Mouse (Mus musculus) heart, embryonic 14.5 days (tissue): ENCODE results near the gene Shisa6. TPM values are rescaled to one million over a fixed set of nuclear protein-coding genes. Genes with fewer than 3 reads are reported as not detected.

ENCODE experiments used
- ATAC-seq: fragments of 200-750 bp; cut with Nextera tagmentation; 2 replicates; pipeline ENCODE4 v1.8.0; 2017; ENCODE audit warnings: low read depth, moderate TSS enrichment; ENCODE audit not compliant: insufficient number of reproducible peaks, insufficient read depth, low FRiP score
- H3K27ac ChIP-seq, 2 experiments: fragments of 200-500 bp in 1 of 2; fragments of 300-500 bp in 1 of 2; sonication (generic) in 1 of 2; replicated peaks in 1 of 2; 2 replicates each; pipeline ENCODE4 v1.5.1; 2012 to 2014; ENCODE audit warnings: low read depth in 2 of 2, low read length in 2 of 2, control low read depth in 1 of 2, mild to moderate bottlenecking in 1 of 2, mixed read lengths in 1 of 2; ENCODE audit not compliant: control insufficient read depth in 1 of 2, insufficient read depth in 1 of 2
- H3K27me3 ChIP-seq: fragments of 300-500 bp; sonication (generic); 2 replicates; pipeline ENCODE4 v1.6.1; 2014; ENCODE audit warnings: mild to moderate bottlenecking, low read length, control low read depth; ENCODE audit not compliant: control insufficient read depth, insufficient read depth
- H3K36me3 ChIP-seq: fragments of 300-500 bp; sonication (generic); 2 replicates; pipeline ENCODE4 v1.6.1; 2014; ENCODE audit warnings: mild to moderate bottlenecking, control low read depth, low read length, mixed read lengths; ENCODE audit not compliant: control insufficient read depth, insufficient read depth
- H3K4me1 ChIP-seq, 2 experiments: fragments of 200-500 bp in 1 of 2; fragments of 300-500 bp in 1 of 2; sonication (generic) in 1 of 2; 2 replicates each; pipeline ENCODE4 v1.6.1; 2012 to 2014; ENCODE audit warnings: low read length in 2 of 2, control low read depth in 1 of 2, mixed read lengths in 1 of 2; ENCODE audit not compliant: control insufficient read depth in 2 of 2, insufficient read depth in 2 of 2
- H3K4me2 ChIP-seq: fragments of 300-500 bp; sonication (generic); 2 replicates; pipeline ENCODE4 v1.6.1; 2014; ENCODE audit warnings: mild to moderate bottlenecking, low read length
- H3K4me3 ChIP-seq, 2 experiments: fragments of 200-500 bp in 1 of 2; fragments of 300-500 bp in 1 of 2; sonication (generic) in 1 of 2; 2 replicates each; pipeline ENCODE4 v1.5.1; 2012 to 2014; ENCODE audit warnings: low read length in 2 of 2, mild to moderate bottlenecking in 2 of 2, control low read depth in 1 of 2, low read depth in 1 of 2, moderate library complexity in 1 of 2; ENCODE audit not compliant: control insufficient read depth in 1 of 2, insufficient read depth in 1 of 2
- H3K9ac ChIP-seq: fragments of 300-500 bp; sonication (generic); 2 replicates; pipeline ENCODE4 v1.6.1; 2014; ENCODE audit warnings: mild to moderate bottlenecking, low read length
- H3K9me3 ChIP-seq: fragments of 300-500 bp; sonication (generic); 2 replicates; pipeline ENCODE4 v1.6.1; 2016; ENCODE audit warnings: low read length, control low read depth; ENCODE audit not compliant: control insufficient read depth
- WGBS: fragments of 180-500 bp; shearing (Covaris S2); extraction: QIAGEN DNeasy Blood & Tissue Kit; methylation state at CpG from one replicate; pipeline ENCODE4 v1.1.7; 2014; 5-methylcytosine and 5-hydroxymethylcytosine counted together
- polyA plus RNA-seq: library from polyadenylated mRNA; unstranded; fragments of >200 nt; fragmentation: Nextera tagmentation; extraction: Ambion mirVana; gene quantifications from 2 replicates; pipeline ENCODE4 v1.2.1, GENCODE M21; 2014

Shisa6 gene
- polyA plus RNA-seq, 1 experiment from 2014 or later = 0.84 TPM

- H3K36me3 ChIP-seq = no peaks in the 10 kb centered on the region
- H3K4me1 ChIP-seq = no peaks in the 10 kb centered on the region
- H3K9ac ChIP-seq = no peak overlapping the region
- WGBS = 68% methylated on average over 1 of the region's 1 CpGs
- ATAC-seq = no peak
- no peak overlapping the region for H3K4me3 ChIP-seq
- no peak overlapping the region for H3K4me2 ChIP-seq
- H3K27ac ChIP-seq = no peak overlapping the region
- H3K9me3 ChIP-seq = no peaks in the 10 kb centered on the region
- H3K27me3 ChIP-seq = no peaks in the 10 kb centered on the region
These were observed 292.9 kb downstream of the Shisa6 start for GRCm38 (mm10) chr11:66232891-66233290.

- ATAC-seq = no peak
- Histone ChIP-seq H3K4me3 (no peak overlapping the region), H3K27me3 (no peaks in the 10 kb centered on the region), H3K4me1 (no peaks in the 10 kb centered on the region), H3K36me3 (no peaks in the 10 kb centered on the region), H3K27ac (no peak overlapping the region), H3K9me3 (no peaks in the 10 kb centered on the region), H3K4me2 (no peak overlapping the region), H3K9ac (no peak overlapping the region)
- WGBS = 75% methylated on average over 1 of the region's 1 CpGs
These were observed 303.6 kb downstream of the Shisa6 start for GRCm38 (mm10) chr11:66222133-66222532.

GRCm38 (mm10) chr11:66218469-66218868 is 307.3 kb downstream of the Shisa6 start:
- no peak overlapping the region for H3K27ac ChIP-seq
- H3K9me3 ChIP-seq = no peaks in the 10 kb centered on the region
- no peak for ATAC-seq
- H3K4me1 ChIP-seq = no peaks in the 10 kb centered on the region
- H3K36me3 ChIP-seq = no peaks in the 10 kb centered on the region
- no peak overlapping the region for H3K4me2 ChIP-seq
- 65% methylated on average over 3 of the region's 3 CpGs for WGBS
- no peak overlapping the region for H3K4me3 ChIP-seq
- H3K27me3 ChIP-seq = no peaks in the 10 kb centered on the region
- no peak overlapping the region for H3K9ac ChIP-seq

- peak overlapping the region in 1 of 2 experiments; percentile 47; a peak in 1 of 4 replicates for H3K27ac ChIP-seq
- peak; percentile 66; the same call in 1 of the 2 replicates for ATAC-seq
- peaks cover 2 to 6% of the 10 kb centered on the region in 2 experiments; a peak in 3 of 4 replicates for H3K4me1 ChIP-seq
- H3K9me3 ChIP-seq = no peaks in the 10 kb centered on the region
- no peak overlapping the region for H3K9ac ChIP-seq
- H3K27me3 ChIP-seq = no peaks in the 10 kb centered on the region
- H3K4me2 ChIP-seq = no peak overlapping the region
- 59% methylated on average over 3 of the region's 3 CpGs for WGBS
- no peaks in the 10 kb centered on the region for H3K36me3 ChIP-seq
- H3K4me3 ChIP-seq = no peak overlapping the region
These were observed 337.0 kb downstream of the Shisa6 start for GRCm38 (mm10) chr11:66188627-66189287.

- no peaks in the 10 kb centered on the region for H3K27me3 ChIP-seq
- H3K36me3 ChIP-seq = no peaks in the 10 kb centered on the region
- H3K9ac ChIP-seq = no peak overlapping the region
- ATAC-seq = no peak
- H3K4me3 ChIP-seq = no peak overlapping the region
- no peak overlapping the region for H3K4me2 ChIP-seq
- 77% methylated on average over 2 of the region's 2 CpGs for WGBS
- H3K27ac ChIP-seq = peak overlapping the region in 1 of 2 experiments; percentile 33; a peak in 1 of 4 replicates
- H3K4me1 ChIP-seq = peaks cover 2 to 6% of the 10 kb centered on the region in 2 experiments; a peak in 3 of 4 replicates
- H3K9me3 ChIP-seq = no peaks in the 10 kb centered on the region
These were observed 337.6 kb downstream of the Shisa6 start for GRCm38 (mm10) chr11:66188146-66188545.

GRCm38 (mm10) chr11:66177781-66178180 is 348.0 kb downstream of the Shisa6 start:
- Histone ChIP-seq H3K4me3 (no peak overlapping the region), H3K9ac (no peak overlapping the region), H3K27ac (no peak overlapping the region), H3K36me3 (no peaks in the 10 kb centered on the region), H3K4me2 (no peak overlapping the region), H3K27me3 (no peaks in the 10 kb centered on the region), H3K4me1 (no peaks in the 10 kb centered on the region), H3K9me3 (0 out of 2 replicates have a peak, but pooled peaks cover 3% of the 10 kb centered on the region)
- no peak for ATAC-seq
- 67% methylated on average over 2 of the region's 2 CpGs for WGBS

- H3K4me1 ChIP-seq = peaks cover 0 to 5% of the 10 kb centered on the region in 2 experiments; a peak in 1 of 4 replicates
- no peaks in the 10 kb centered on the region for H3K9me3 ChIP-seq
- H3K27me3 ChIP-seq = peaks cover 28% of the 10 kb centered on the region
- ATAC-seq = peak; percentile 82
- WGBS = under 1% methylated on average over 51 of the region's 53 CpGs
- no peak within 1 kb of the TSS for H3K27ac ChIP-seq
- H3K4me2 ChIP-seq = peak within 1 kb of the TSS; percentile 82
- H3K36me3 ChIP-seq = no peaks in the 10 kb centered on the region
- H3K9ac ChIP-seq = peak within 1 kb of the TSS; percentile 55
- peak within 1 kb of the TSS; percentile 44 to 58 for H3K4me3 ChIP-seq
These were observed 357.7 kb downstream of the Shisa6 start, which contains the start of gene Dnah9 for GRCm38 (mm10) chr11:66167801-66168651. Gene Dnah9, minus strand, starts transcription at chr11:66168551.
